Mouse (Mus musculus) spleen, embryonic (tissue): Measurements from ENCODE around the gene Fntb.
"Not testable (repeated sequence)": the region's sequence is repeated elsewhere in the genome, so short reads cannot be mapped to it uniquely, and the experiment has no call there.

ENCODE experiments used
- CTCF ChIA-PET: fragments of 350-600 bp; sonication (Branson Sonifier 250); formaldehyde crosslinking; loops from one replicate; lab custom pipeline; 2022; lab: Charles Lee

Gene Fntb

GRCm38 (mm10) chr12:76792540-76792939 is 27.2 kb downstream of the Fntb start:
- CTCF ChIA-PET = not testable (repeated sequence)

GRCm38 (mm10) chr12:76795350-76795749 is 30.0 kb downstream of the Fntb start, which contains the start of gene Gpx2:
Gene Gpx2, minus strand, starts transcription at chr12:76795554.
- CTCF ChIA-PET = no interaction called here

GRCm38 (mm10) chr12:76796938-76797539 is 31.6 kb downstream of the Fntb start:
- CTCF ChIA-PET = no interaction called here

- CTCF ChIA-PET = no interaction called here
These were observed 32.8 kb downstream of the Fntb start for GRCm38 (mm10) chr12:76798008-76798720.

GRCm38 (mm10) chr12:76803028-76803427 is 37.6 kb downstream of the Fntb start:
- CTCF ChIA-PET = interaction anchor here (0.5 kb wide), 1 partner anchor 29 kb away, joined by 3 read pairs; no protein-coding TSS in a partner anchor

GRCm38 (mm10) chr12:76803700-76804252 is 38.4 kb downstream of the Fntb start:
- CTCF ChIA-PET = no interaction called here

GRCm38 (mm10) chr12:76805056-76805811 is 39.8 kb downstream of the Fntb start:
- CTCF ChIA-PET = no interaction called here

- CTCF ChIA-PET = no interaction called here
These were observed 42.4 kb downstream of the Fntb start for GRCm38 (mm10) chr12:76807796-76808195.

- CTCF ChIA-PET = interaction anchor here (0.7 kb wide), 1 partner anchor 428 kb away, joined by 14 read pairs; no protein-coding TSS in a partner anchor
These were observed 45.1 kb downstream of the Fntb start for GRCm38 (mm10) chr12:76810491-76810890.

- CTCF ChIA-PET = interaction anchor here (0.7 kb wide), 1 partner anchor 429 kb away, joined by 14 read pairs; no protein-coding TSS in a partner anchor
These were observed 45.6 kb downstream of the Fntb start for GRCm38 (mm10) chr12:76811006-76811405.

GRCm38 (mm10) chr12:76813543-76813942 is 48.2 kb downstream of the Fntb start:
- CTCF ChIA-PET = no interaction called here

- CTCF ChIA-PET = interaction anchor here (0.7 kb wide), 1 partner anchor 15 kb away, joined by 4 read pairs; no protein-coding TSS in a partner anchor
These were observed 48.7 kb downstream of the Fntb start for GRCm38 (mm10) chr12:76814120-76814519.

- CTCF ChIA-PET = no interaction called here
These were observed 51.3 kb downstream of the Fntb start for GRCm38 (mm10) chr12:76816720-76817119.

GRCm38 (mm10) chr12:76817176-76817575 is 51.8 kb downstream of the Fntb start:
- CTCF ChIA-PET = no interaction called here

- CTCF ChIA-PET = no interaction called here
These were observed 52.7 kb downstream of the Fntb start for GRCm38 (mm10) chr12:76818120-76818519.

GRCm38 (mm10) chr12:76818908-76819307 is 53.5 kb downstream of the Fntb start:
- CTCF ChIA-PET = no interaction called here

- CTCF ChIA-PET = no interaction called here
These were observed 54.4 kb downstream of the Fntb start for GRCm38 (mm10) chr12:76819816-76820215.

- CTCF ChIA-PET = no interaction called here
These were observed 55.2 kb downstream of the Fntb start for GRCm38 (mm10) chr12:76820615-76821014.

- CTCF ChIA-PET = no interaction called here
These were observed 56.7 kb downstream of the Fntb start for GRCm38 (mm10) chr12:76822002-76822650.

GRCm38 (mm10) chr12:76822651-76823041 is 57.3 kb downstream of the Fntb start, which contains the start of gene Rab15:
Gene Rab15, minus strand, starts transcription at chr12:76822908.
- CTCF ChIA-PET = no interaction called here

GRCm38 (mm10) chr12:76825283-76825682 is 59.9 kb downstream of the Fntb start:
- CTCF ChIA-PET = no interaction called here
